Mouse (Mus musculus) urinary bladder, postnatal 36 days (tissue): Measurements from ENCODE around the gene Me3.

Experiments
- DNase-seq, 2 experiments: peaks; one replicate each; pipeline ENCODE4 v3.0.0; 2022; ENCODE audit warnings: low spot score in 2 of 2, mixed read lengths in 1 of 2

The Me3 gene

DNA sequence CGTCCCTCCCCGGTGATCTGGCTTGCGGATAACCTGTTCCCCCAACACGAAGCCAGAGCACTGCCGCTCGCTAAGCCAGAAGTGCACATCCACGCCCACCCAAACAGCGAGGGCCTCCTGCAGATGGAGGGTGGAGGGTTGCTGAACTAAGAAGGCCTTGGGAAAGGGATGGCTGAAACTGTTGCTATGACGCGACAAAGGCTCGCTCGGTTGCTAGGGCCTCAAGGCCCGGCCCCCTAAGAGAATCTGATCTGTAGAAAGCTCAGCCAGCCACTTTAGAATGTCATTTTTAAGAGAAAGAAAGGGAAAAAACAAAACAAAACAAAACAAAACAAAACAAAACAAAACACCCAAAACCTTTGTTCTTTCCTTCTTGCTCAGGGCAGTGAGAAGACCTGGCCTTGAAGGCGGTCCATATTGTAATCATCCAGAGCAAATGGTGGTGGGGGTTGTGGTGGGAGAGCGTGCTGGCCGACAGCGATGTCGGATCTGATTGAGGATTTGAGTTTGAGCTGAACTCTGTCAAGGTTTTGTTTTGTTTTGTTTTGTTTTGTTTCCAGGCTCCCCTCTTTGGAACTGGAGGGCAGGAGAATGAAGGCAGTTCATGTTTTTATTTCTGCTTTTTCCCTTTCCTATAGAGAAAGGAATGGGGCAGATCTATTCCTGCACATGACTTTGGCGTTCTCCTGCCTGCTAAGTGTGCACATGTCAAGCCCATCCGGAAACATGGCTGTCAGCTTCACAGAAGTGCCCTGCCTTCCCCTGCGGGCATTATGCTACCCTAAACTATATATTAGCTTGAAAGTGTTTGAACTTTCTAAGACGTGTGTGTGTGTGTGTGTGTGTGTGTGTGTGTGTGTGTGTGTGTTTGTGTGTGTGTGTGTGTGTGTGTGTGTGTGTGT is 271.5 kb downstream of the Me3 start, which contains the start of gene Ccdc81:
TSS of gene Ccdc81 (minus strand) at position 188 of the 902 bp plus-strand sequence.
- DNase-seq = no peak
